Mouse (Mus musculus) mature B cell (primary cell): ENCODE results near the gene Ttc7b.

Source experiments
- in situ Hi-C: fragments of 300-500 bp; cut with MboI; formaldehyde crosslinking; loops from 2 replicates; pipeline ENCODE4 v1.14.3; 2019

Gene Ttc7b

GRCm38 (mm10) chr12:100381941-100382340 is 138.7 kb downstream of the Ttc7b start:
- in situ Hi-C loops = no loop called here

GRCm38 (mm10) chr12:100380697-100381291 is 139.8 kb downstream of the Ttc7b start:
- in situ Hi-C loops = no loop called here

- in situ Hi-C loops = no loop called here
Observed at GRCm38 (mm10) chr12:100379833-100380232, 140.8 kb downstream of the Ttc7b start.

- in situ Hi-C loops = no loop called here
Observed at GRCm38 (mm10) chr12:100378266-100378665, 142.4 kb downstream of the Ttc7b start.

- in situ Hi-C loops = no loop called here
Observed at GRCm38 (mm10) chr12:100377791-100378190, 142.8 kb downstream of the Ttc7b start.

GRCm38 (mm10) chr12:100375801-100376200 is 144.8 kb downstream of the Ttc7b start:
- in situ Hi-C loops = no loop called here

GRCm38 (mm10) chr12:100372785-100373184 is 147.8 kb downstream of the Ttc7b start:
- in situ Hi-C loops = no loop called here

GRCm38 (mm10) chr12:100372015-100372414 is 148.6 kb downstream of the Ttc7b start:
- in situ Hi-C loops = no loop called here

- in situ Hi-C loops = no loop called here
Observed at GRCm38 (mm10) chr12:100369786-100370185, 150.8 kb downstream of the Ttc7b start.

- in situ Hi-C loops = no loop called here
Observed at GRCm38 (mm10) chr12:100369220-100369619, 151.4 kb downstream of the Ttc7b start.

GRCm38 (mm10) chr12:100361330-100361729 is 159.3 kb downstream of the Ttc7b start:
- in situ Hi-C loops = no loop called here

- in situ Hi-C loops = no loop called here
Observed at GRCm38 (mm10) chr12:100358040-100358620, 162.5 kb downstream of the Ttc7b start.

GRCm38 (mm10) chr12:100356407-100356806 is 164.2 kb downstream of the Ttc7b start:
- in situ Hi-C loops = no loop called here

GRCm38 (mm10) chr12:100355565-100355964 is 165.1 kb downstream of the Ttc7b start:
- in situ Hi-C loops = no loop called here

- in situ Hi-C loops = no loop called here
Observed at GRCm38 (mm10) chr12:100353954-100354353, 166.7 kb downstream of the Ttc7b start.

GRCm38 (mm10) chr12:100353075-100353782 is 167.4 kb downstream of the Ttc7b start:
- in situ Hi-C loops = no loop called here

- in situ Hi-C loops = no loop called here
Observed at GRCm38 (mm10) chr12:100352094-100352493, 168.5 kb downstream of the Ttc7b start.

- in situ Hi-C loops = no loop called here
Observed at GRCm38 (mm10) chr12:100343554-100343953, 177.1 kb downstream of the Ttc7b start.

- in situ Hi-C loops = no loop called here
Observed at GRCm38 (mm10) chr12:100341614-100342013, 179.0 kb downstream of the Ttc7b start.

GRCm38 (mm10) chr12:100340901-100341460 is 179.6 kb downstream of the Ttc7b start:
- in situ Hi-C loops = no loop called here

- in situ Hi-C loops = no loop called here
Observed at GRCm38 (mm10) chr12:100338055-100338454, 182.6 kb downstream of the Ttc7b start.

- in situ Hi-C loops = no loop called here
Observed at GRCm38 (mm10) chr12:100337351-100338018, 183.1 kb downstream of the Ttc7b start.
